In genomic region chr11:67400956-67401355, GRCm38 (mm10) we compare ENCODE assay signal across 23 mouse cellular contexts. TPM values are rescaled to one million over a fixed set of nuclear protein-coding genes. Genes with fewer than 3 reads are reported as not detected.
A peak's percentile ranks its signal among the peaks of the same experiment; 100 is the strongest.
DNase-seq lines count a peak whose midpoint lies in the region; ATAC-seq and TF ChIP-seq lines count a peak whose summit lies in the region.
"Had no signal": no experiment of that assay in that cellular context is flagged by ENCODE, and none has a peak within 500 bp of the region (broad histone marks: within the 10 kb centered on the region; RNA-seq: fewer than 3 reads in every experiment).

No protein-coding gene starts in this region.

- no peak overlapping the region for H3K4me2 ChIP-seq in intestine, postnatal 0 days (replicated peaks; ENCODE audit: low read depth)
- no peak overlapping the region for H3K4me2 ChIP-seq in intestine, embryonic 15.5 days (replicated peaks)
- no peak overlapping the region for H3K4me2 ChIP-seq in forebrain, postnatal 0 days (ENCODE audit: low read depth)
- H3K4me2 ChIP-seq: embryonic facial prominence, embryonic 13.5 days; embryonic facial prominence, embryonic 15.5 days; forebrain, embryonic 12.5 days had no signal

- no peak for TF ChIP-seq CTCF in intestine, postnatal 0 days (IDR thresholded peaks at IDR 0.05; ENCODE audit: low read depth)
- no peak for TF ChIP-seq CTCF in layer of hippocampus, adult 2 months (conservative IDR thresholded peaks at IDR 0.05)
- no peak for TF ChIP-seq CTCF in forebrain, postnatal 0 days (IDR thresholded peaks at IDR 0.05; ENCODE audit: low read depth)

- no peaks in the 10 kb centered on the region for H3K36me3 ChIP-seq in intestine, postnatal 0 days (ENCODE audit: control insufficient read depth, insufficient read depth)
- no peaks in the 10 kb centered on the region for H3K36me3 ChIP-seq in intestine, embryonic 15.5 days
- no peaks in the 10 kb centered on the region for H3K36me3 ChIP-seq in forebrain, postnatal 0 days (ENCODE audit: insufficient read depth)
- H3K36me3 ChIP-seq: embryonic facial prominence, embryonic 13.5 days; embryonic facial prominence, embryonic 15.5 days; forebrain, embryonic 10.5 days; forebrain, embryonic 12.5 days had no signal

- ATAC-seq in intestine, postnatal 0 days = 0 out of 2 replicates have a peak, but pooled peaks have one; percentile 31
- no peak for ATAC-seq in intestine, embryonic 15.5 days
- no peak for ATAC-seq in forebrain, postnatal 0 days
- ATAC-seq: forebrain, embryonic 14.5 days; forebrain, embryonic 16.5 days had no signal

- DNase-seq in layer of hippocampus, adult 2 months (ENCODE audit: low spot score in 2 of 2) = no peak
- DNase-seq in layer of hippocampus, adult 9-11 months = no peak
- no peak for DNase-seq in forebrain, postnatal 0 days
- DNase-seq: adrenal gland, adult 2 months; adrenal gland, postnatal 10 days; adrenal gland, postnatal 25 days; cerebellum, adult 11 months; cerebellum, adult 18-20 months; cerebellum, adult 8-10 months; cerebellum, adult 9-11 months; cerebellum, postnatal 14 days; cerebellum, postnatal 36 days; embryo, embryonic 11 days had no signal

- WGBS in intestine, postnatal 0 days = 54% methylated on average over 5 of the region's 5 CpGs
- WGBS in intestine, embryonic 15.5 days = 63% methylated on average over 5 of the region's 5 CpGs
- 87% methylated on average over 5 of the region's 5 CpGs for WGBS in forebrain, postnatal 0 days

- no peak overlapping the region for H3K4me3 ChIP-seq in intestine, postnatal 0 days (ENCODE audit: low read depth, low read length)
- H3K4me3 ChIP-seq in intestine, embryonic 15.5 days (replicated peaks) = no peak overlapping the region
- H3K4me3 ChIP-seq in layer of hippocampus, adult 2 months = no peak overlapping the region
- H3K4me3 ChIP-seq in forebrain, postnatal 0 days (ENCODE audit: low read depth, low read length) = no peak overlapping the region
- H3K4me3 ChIP-seq: embryonic facial prominence, embryonic 13.5 days; embryonic facial prominence, embryonic 15.5 days; erythroblast, embryonic 14.5 days; forebrain, embryonic 10.5 days; forebrain, embryonic 12.5 days had no signal

- H3K9ac ChIP-seq in intestine, postnatal 0 days (ENCODE audit: low read depth, low read length) = no peak overlapping the region
- H3K9ac ChIP-seq in intestine, embryonic 15.5 days = no peak overlapping the region
- H3K9ac ChIP-seq in forebrain, postnatal 0 days = no peak overlapping the region
- H3K9ac ChIP-seq: embryonic facial prominence, embryonic 13.5 days; embryonic facial prominence, embryonic 15.5 days; forebrain, embryonic 12.5 days had no signal

- no peaks in the 10 kb centered on the region for H3K9me3 ChIP-seq in intestine, postnatal 0 days (ENCODE audit: control insufficient read depth)
- H3K9me3 ChIP-seq in intestine, embryonic 15.5 days = no peaks in the 10 kb centered on the region
- no peaks in the 10 kb centered on the region for H3K9me3 ChIP-seq in forebrain, postnatal 0 days (ENCODE audit: low read length)
- H3K9me3 ChIP-seq: embryonic facial prominence, embryonic 13.5 days; embryonic facial prominence, embryonic 15.5 days; forebrain, embryonic 10.5 days; forebrain, embryonic 12.5 days had no signal

- no peaks in the 10 kb centered on the region for H3K27me3 ChIP-seq in intestine, postnatal 0 days (replicated peaks; ENCODE audit: control insufficient read depth, insufficient read depth, low read length)
- H3K27me3 ChIP-seq in intestine, embryonic 15.5 days (replicated peaks) = no peaks in the 10 kb centered on the region
- no peaks in the 10 kb centered on the region for H3K27me3 ChIP-seq in forebrain, postnatal 0 days (ENCODE audit: insufficient read depth, low read length)
- H3K27me3 ChIP-seq: embryonic facial prominence, embryonic 13.5 days; embryonic facial prominence, embryonic 15.5 days; forebrain, embryonic 12.5 days had no signal

- no peak overlapping the region for H3K27ac ChIP-seq in intestine, postnatal 0 days (ENCODE audit: low read depth, low read length)
- no peak overlapping the region for H3K27ac ChIP-seq in intestine, embryonic 15.5 days
- peak overlapping the region; percentile 48; the same call in 1 of the 2 replicates for H3K27ac ChIP-seq in layer of hippocampus, adult 2 months
- no peak overlapping the region for H3K27ac ChIP-seq in forebrain, postnatal 0 days (ENCODE audit: low read depth, low read length)
- H3K27ac ChIP-seq: embryonic facial prominence, embryonic 13.5 days; embryonic facial prominence, embryonic 15.5 days; forebrain, embryonic 10.5 days; forebrain, embryonic 12.5 days had no signal

- no peaks in the 10 kb centered on the region for H3K4me1 ChIP-seq in intestine, postnatal 0 days (replicated peaks; ENCODE audit: control insufficient read depth, insufficient read depth, low read length)
- H3K4me1 ChIP-seq in intestine, embryonic 15.5 days (replicated peaks) = no peaks in the 10 kb centered on the region
- no peaks in the 10 kb centered on the region for H3K4me1 ChIP-seq in forebrain, postnatal 0 days (ENCODE audit: insufficient read depth)
- H3K4me1 ChIP-seq: embryonic facial prominence, embryonic 13.5 days; embryonic facial prominence, embryonic 15.5 days; forebrain, embryonic 10.5 days; forebrain, embryonic 12.5 days had no signal

RNA-seq across cellular contexts. Expression of gene Gas7, which starts 54.3 kb away (rescaled TPM):
- 5.4 and 5.7 TPM in 2 replicates for polyA plus RNA-seq in intestine, postnatal 0 days (2015; fragmentation: Nextera tagmentation; extraction: Ambion mirVana)
- 10.1 and 10.4 TPM in 2 replicates for polyA plus RNA-seq in intestine, embryonic 15.5 days (2015; fragmentation: Nextera tagmentation; extraction: Ambion mirVana)
- total RNA-seq in layer of hippocampus, adult 2 months (2021) = 100 to 1,000 TPM; 453 to 462 TPM
- total RNA-seq in forebrain, postnatal 0 days (2014; rRNA removed) = 176 and 187 TPM in 2 replicates
- polyA plus RNA-seq in forebrain, postnatal 0 days (2015; fragmentation: Nextera tagmentation; extraction: Ambion mirVana) = 119 and 124 TPM in 2 replicates
- polyA plus RNA-seq: C2C12 had no signal

Comparison
In these comparisons a context has a peak if more than half of its experiments do, and no peak if none do; other contexts are left out.
1. RNA of gene Gas7, which starts 54.3 kb away (polyA plus RNA-seq): 119 to 124 TPM in forebrain, postnatal 0 days; 10.1 to 10.4 TPM in intestine, embryonic 15.5 days and 5.4 to 5.7 TPM in intestine, postnatal 0 days; every median in the first group is over 10 times any median in the second.